Mouse (Mus musculus): ENCODE measurements around the gene Slc16a14.

DNA sequence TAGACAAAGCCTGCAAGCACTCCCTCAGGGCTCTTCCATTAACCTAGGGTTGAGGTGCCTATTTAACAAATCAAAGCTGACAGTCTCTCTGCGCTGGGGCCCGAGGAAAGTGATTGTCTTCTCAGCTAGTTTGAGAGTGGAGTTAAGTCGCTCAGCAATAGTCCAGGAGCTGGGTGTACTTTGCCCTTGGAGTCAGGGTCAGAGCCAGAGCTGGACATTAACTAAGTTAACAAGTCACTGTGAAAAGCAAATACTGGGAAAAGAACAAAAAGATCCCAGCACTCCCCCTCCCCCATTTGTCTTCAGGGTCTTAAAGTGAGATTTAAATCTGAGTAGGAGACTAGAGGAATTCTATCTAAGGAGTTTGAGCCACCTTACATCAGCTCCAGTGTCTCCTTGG, 62.8 kb downstream of the Slc16a14 start:
- no peak for TF ChIP-seq POLR2A (IDR thresholded peaks at IDR 0.05; ENCODE audit: borderline replicate concordance, control insufficient read depth, low read depth, low read length)
- TF ChIP-seq CTCF (IDR thresholded peaks at IDR 0.05; ENCODE audit: control insufficient read depth, insufficient read depth, low read length), result no peak

All from bone marrow, adult 2 months (tissue).